Mouse (Mus musculus): ENCODE data around the gene Tesk1. TPM values are rescaled to one million over a fixed set of nuclear protein-coding genes. Genes with fewer than 3 reads are reported as not detected.
A peak's percentile ranks its signal among the peaks of the same experiment; 100 is the strongest.

Tesk1 gene
- polyA plus RNA-seq, 1 experiment, result 77.0 TPM

DNA sequence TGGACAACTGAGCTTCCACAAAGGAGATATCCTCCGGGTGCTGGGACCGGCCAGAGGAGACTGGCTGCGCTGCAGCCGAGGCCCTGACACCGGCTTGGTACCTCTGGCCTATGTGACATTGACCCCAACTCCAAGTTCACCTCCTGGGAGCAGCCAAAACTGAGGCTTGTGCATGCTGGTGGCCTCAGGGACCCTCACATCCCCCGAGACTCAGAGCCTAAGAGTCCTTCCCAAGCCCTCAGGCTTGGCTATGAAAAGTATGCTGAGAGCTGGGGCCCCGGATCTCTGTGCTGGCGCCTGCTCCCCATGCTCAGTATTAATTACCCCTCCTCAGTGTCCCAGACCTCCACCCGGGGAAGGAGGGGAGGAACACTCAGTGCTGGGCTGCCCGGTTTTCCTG lies 15.3 kb upstream of the Tesk1 start:
- H3K4me3 ChIP-seq (ENCODE audit: insufficient read depth, low read length), result no peak overlapping the region
- H3K27ac ChIP-seq (ENCODE audit: insufficient read depth, low read length), result no peak overlapping the region
- no peak for TF ChIP-seq CTCF (IDR thresholded peaks at IDR 0.05; ENCODE audit: extremely low read depth, insufficient read depth, low read length)
- TF ChIP-seq POLR2A (IDR thresholded peaks at IDR 0.05; ENCODE audit: extremely low read depth, insufficient read depth, low read length), result no peak
- no peaks in the 10 kb centered on the region for H3K4me1 ChIP-seq (ENCODE audit: control insufficient read depth, insufficient read depth, low read length)

DNA sequence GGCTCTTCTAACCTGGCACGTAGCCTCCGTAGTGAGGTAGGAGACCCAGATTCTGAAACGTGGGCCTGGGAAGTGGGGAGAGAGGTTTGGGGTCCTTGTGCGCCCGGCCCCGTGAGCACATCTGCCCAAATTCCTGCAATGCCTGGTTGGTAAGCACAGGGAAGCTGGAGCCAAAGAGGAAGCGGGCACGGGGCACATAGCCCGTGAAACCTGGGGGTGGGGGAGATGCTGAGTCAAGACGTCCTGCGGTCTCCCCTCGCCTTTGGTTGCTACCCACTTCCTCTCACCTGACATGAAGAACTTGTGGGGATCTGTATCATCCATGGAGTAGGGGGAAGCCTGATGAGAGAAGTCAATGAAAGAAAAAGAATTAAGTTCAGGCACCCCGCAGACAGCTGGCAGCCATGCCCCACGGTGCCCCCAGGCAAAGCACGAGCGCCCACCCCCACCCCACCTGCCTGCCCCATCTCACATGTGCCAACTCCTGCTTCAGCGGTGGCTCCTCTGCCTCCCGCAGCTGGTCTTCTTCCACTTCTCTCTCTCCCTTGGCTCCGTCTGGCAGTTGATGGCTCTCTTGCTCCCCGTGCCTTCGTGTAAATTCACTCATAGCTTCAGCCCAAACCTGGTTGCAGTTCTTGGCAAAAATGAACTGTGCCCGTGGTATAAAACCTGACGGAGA lies 14.1 kb upstream of the Tesk1 start:
- H3K4me1 ChIP-seq (ENCODE audit: control insufficient read depth, insufficient read depth, low read length), result no peaks in the 10 kb centered on the region
- TF ChIP-seq CTCF (IDR thresholded peaks at IDR 0.05; ENCODE audit: extremely low read depth, insufficient read depth, low read length) (no peak), POLR2A (IDR thresholded peaks at IDR 0.05; ENCODE audit: extremely low read depth, insufficient read depth, low read length) (no peak)
- no peak overlapping the region for H3K27ac ChIP-seq (ENCODE audit: insufficient read depth, low read length)
- no peak overlapping the region for H3K4me3 ChIP-seq (ENCODE audit: insufficient read depth, low read length)

DNA sequence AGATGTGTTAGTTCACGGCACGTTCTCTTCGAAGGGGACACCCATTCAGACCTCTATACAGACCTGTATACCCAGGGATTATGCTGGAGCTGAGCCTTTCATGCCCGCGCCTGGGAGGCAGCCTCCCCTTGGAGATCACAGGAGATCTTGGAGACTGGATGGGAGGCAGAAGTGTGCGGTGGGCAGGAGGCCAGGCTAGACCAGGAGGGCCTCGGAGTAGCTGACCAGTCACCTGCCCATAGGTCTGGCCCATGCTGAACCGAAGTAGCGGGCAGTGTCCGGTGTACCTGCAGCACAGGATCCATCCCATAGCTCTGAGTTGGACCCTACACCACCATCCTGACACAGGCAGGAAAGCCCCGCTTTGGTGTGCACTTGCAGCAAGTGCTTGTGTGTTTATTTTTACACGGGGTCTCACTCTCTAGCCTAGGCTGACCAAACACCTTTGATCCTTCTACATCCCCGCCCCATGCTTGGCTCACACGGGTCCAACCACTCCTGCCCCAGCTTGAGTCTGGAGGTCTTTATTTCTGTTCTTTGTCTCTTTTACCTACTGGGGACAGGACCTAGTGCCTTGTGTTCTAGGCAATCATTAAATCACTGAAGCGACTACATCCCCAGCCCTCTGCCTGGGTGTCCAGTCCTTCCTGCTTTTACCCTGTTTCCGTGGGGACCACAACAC lies 13.4 kb upstream of the Tesk1 start:
- H3K4me3 ChIP-seq (ENCODE audit: insufficient read depth, low read length), result no peak overlapping the region
- TF ChIP-seq POLR2A (IDR thresholded peaks at IDR 0.05; ENCODE audit: extremely low read depth, insufficient read depth, low read length), result no peak
- TF ChIP-seq CTCF (IDR thresholded peaks at IDR 0.05; ENCODE audit: extremely low read depth, insufficient read depth, low read length), result no peak
- no peak overlapping the region for H3K27ac ChIP-seq (ENCODE audit: insufficient read depth, low read length)
- no peaks in the 10 kb centered on the region for H3K4me1 ChIP-seq (ENCODE audit: control insufficient read depth, insufficient read depth, low read length)

DNA sequence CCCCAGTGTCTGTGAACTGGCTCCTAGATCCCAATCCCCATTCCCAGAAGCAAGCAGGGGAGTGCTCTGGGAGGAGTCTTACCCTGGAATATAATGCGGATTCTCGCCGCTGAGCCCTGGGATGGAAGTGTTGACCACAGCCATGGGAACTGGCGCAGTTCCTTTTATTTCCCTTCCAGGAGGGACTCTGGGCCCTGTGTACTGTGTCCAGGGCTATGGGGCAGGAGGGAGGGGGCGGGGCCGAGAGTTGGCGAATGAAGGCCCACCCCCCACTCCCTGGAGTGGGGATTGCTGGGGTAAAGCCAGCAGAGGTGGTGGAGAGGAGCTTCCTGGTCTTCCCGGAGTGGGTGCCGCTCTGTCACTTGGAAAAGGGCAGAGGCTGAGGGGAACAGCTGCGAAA lies 12.8 kb upstream of the Tesk1 start, which contains the start of gene Fam166b:
TSS of gene Fam166b (minus strand) at position 189 of the 400 bp plus-strand sequence.
- no peaks in the 10 kb centered on the region for H3K4me1 ChIP-seq (ENCODE audit: control insufficient read depth, insufficient read depth, low read length)
- TF ChIP-seq POLR2A (IDR thresholded peaks at IDR 0.05; ENCODE audit: extremely low read depth, insufficient read depth, low read length), result no peak
- no peak for TF ChIP-seq CTCF (IDR thresholded peaks at IDR 0.05; ENCODE audit: extremely low read depth, insufficient read depth, low read length)
- no peak within 1 kb of the TSS for H3K4me3 ChIP-seq (ENCODE audit: insufficient read depth, low read length)
- H3K27ac ChIP-seq (ENCODE audit: insufficient read depth, low read length), result no peak within 1 kb of the TSS

DNA sequence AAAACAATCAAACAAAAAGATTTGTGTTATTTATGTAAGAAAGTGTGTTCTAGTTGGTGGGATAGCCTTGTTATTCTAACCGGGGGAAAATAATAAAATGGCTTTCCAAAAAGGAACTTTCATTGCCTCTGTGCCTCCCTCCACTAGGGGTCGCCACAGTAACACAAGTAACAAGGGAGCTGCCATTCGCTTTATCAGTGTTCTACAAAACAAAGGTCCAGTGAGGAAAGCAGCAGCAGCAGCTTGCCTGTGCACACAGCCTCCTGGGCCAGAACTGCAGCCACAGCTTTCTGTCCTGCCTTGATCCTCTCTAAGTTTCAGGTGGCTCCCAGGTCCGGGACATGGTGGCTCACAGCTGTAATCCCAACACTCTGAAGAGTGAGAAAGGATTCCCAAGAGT lies 10.0 kb upstream of the Tesk1 start:
- Histone ChIP-seq H3K27ac (ENCODE audit: insufficient read depth, low read length) (no peak overlapping the region), H3K4me1 (ENCODE audit: control insufficient read depth, insufficient read depth, low read length) (no peaks in the 10 kb centered on the region), H3K4me3 (ENCODE audit: insufficient read depth, low read length) (no peak overlapping the region)
- peak; percentile 92 for TF ChIP-seq CTCF (IDR thresholded peaks at IDR 0.05; ENCODE audit: extremely low read depth, insufficient read depth, low read length)
- TF ChIP-seq POLR2A (IDR thresholded peaks at IDR 0.05; ENCODE audit: extremely low read depth, insufficient read depth, low read length), result no peak

DNA sequence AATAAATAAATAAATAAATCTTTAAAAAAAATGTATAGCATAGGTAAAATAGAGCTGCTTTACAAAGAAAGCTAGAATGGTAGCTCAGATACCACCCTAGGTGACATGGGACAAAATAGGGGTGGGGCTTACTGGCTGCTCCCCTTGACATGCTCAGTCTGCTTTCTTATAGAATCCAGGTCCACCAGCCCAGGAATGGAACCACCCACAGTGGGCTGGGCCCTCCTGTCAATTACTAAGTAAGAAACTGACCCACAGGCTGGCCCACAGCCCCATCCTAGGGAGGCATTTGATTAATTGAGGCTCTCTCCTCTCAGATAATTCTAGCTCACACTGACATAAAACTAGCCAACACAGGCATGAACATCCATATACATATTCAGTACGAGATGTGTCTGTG lies 8.9 kb upstream of the Tesk1 start:
- Histone ChIP-seq H3K4me3 (ENCODE audit: insufficient read depth, low read length) (no peak overlapping the region), H3K27ac (ENCODE audit: insufficient read depth, low read length) (no peak overlapping the region), H3K4me1 (ENCODE audit: control insufficient read depth, insufficient read depth, low read length) (no peaks in the 10 kb centered on the region)
- TF ChIP-seq CTCF (IDR thresholded peaks at IDR 0.05; ENCODE audit: extremely low read depth, insufficient read depth, low read length) (no peak), POLR2A (IDR thresholded peaks at IDR 0.05; ENCODE audit: extremely low read depth, insufficient read depth, low read length) (no peak)

DNA sequence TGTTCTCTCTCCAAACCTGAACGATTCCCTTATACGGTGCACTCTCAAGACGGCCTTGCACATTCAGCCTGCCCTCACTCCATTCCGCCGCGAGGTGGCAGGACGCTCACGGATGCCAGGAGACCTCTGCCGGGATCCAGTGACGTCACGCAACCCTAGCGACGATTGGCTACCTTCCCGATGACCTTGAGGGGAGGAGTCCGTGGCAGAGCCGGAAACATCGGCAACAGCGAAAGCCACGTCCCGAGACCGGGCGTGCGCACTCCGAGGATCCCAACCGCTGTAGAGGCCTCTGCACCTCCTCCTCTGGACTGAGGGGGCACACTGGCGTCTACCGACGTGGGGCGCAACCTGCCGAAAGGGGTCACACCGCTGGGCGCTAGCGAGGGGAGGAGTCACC lies 305 bp downstream of the Tesk1 start:
- H3K4me3 ChIP-seq (ENCODE audit: insufficient read depth, low read length), result peak overlapping the region; percentile 61
- H3K27ac ChIP-seq (ENCODE audit: insufficient read depth, low read length), result peak overlapping the region; percentile 78
- H3K4me1 ChIP-seq (ENCODE audit: control insufficient read depth, insufficient read depth, low read length), result no peaks in the 10 kb centered on the region
- TF ChIP-seq POLR2A (IDR thresholded peaks at IDR 0.05; ENCODE audit: extremely low read depth, insufficient read depth, low read length), result peak; percentile 96
- TF ChIP-seq CTCF (IDR thresholded peaks at IDR 0.05; ENCODE audit: extremely low read depth, insufficient read depth, low read length), result peak; percentile 93

DNA sequence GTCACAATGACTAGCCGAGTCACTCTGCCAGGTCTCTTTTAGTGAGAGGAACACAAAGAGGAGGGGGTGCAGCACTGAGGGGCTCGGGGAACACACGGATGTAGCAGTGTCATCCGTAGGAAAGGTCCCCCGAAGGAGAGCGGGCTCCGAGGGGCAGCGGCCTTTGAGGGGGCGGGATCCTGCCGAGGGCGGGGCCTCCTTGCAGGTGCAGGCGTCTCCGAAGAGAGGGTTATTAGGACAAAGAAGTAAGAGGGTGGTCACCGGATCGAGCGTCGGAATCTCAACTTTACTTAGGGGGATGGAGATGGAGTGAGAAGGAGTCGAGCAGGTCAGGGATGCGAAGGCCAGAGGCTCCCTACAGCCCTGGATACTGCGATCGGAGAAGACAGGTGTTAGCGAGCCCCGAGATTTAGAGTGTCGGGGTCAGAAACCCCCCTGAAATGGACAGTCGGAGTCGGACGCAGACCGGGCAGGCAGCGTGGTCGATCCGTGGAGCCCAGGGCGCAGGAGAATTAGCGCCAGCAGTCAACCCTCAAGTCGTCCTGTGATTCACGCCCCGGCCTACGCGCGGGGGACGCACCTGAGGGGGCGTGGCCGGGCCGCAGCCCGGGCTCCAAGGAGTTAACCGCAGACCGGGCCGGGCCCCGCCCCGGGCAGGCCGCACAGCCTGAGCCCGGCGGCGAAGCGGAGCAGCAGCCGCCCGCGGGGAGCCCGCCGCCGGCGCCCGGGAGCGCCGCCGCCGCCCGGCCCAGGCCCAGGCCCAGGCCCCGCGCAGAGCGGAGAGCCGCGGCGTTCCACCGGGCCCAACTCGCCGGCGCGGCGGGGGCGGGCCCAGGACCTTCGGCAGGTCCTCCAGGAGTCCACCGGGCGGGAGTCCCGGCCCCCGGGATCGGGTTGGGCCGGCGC lies 970 bp downstream of the Tesk1 start:
- no peaks in the 10 kb centered on the region for H3K4me1 ChIP-seq (ENCODE audit: control insufficient read depth, insufficient read depth, low read length)
- no peak for TF ChIP-seq CTCF (IDR thresholded peaks at IDR 0.05; ENCODE audit: extremely low read depth, insufficient read depth, low read length)
- peak; percentile 22; the same call in 1 of the 2 replicates for TF ChIP-seq POLR2A (IDR thresholded peaks at IDR 0.05; ENCODE audit: extremely low read depth, insufficient read depth, low read length)
- H3K27ac ChIP-seq (ENCODE audit: insufficient read depth, low read length), result peak overlapping the region; percentile 78
- peak overlapping the region; percentile 61 for H3K4me3 ChIP-seq (ENCODE audit: insufficient read depth, low read length)

DNA sequence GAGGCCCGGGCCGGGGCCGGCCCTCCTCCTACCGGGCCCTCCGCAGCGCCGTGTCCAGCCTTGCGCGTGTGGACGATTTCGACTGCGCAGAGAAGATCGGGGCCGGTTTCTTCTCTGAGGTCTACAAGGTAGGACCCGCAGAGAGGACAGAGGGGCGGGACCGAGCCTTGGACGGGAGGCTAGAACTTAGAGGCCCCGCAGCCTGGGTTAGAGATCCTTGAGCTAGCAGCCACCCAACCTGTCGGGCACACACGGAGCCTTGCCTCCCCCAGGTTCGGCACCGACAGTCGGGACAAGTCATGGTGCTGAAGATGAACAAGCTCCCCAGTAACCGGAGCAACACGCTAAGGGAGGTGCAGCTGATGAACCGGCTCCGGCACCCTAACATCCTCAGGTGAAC lies 1.8 kb downstream of the Tesk1 start:
- Histone ChIP-seq H3K4me3 (ENCODE audit: insufficient read depth, low read length) (peak overlapping the region; percentile 61), H3K4me1 (ENCODE audit: control insufficient read depth, insufficient read depth, low read length) (no peaks in the 10 kb centered on the region), H3K27ac (ENCODE audit: insufficient read depth, low read length) (no peak overlapping the region)
- TF ChIP-seq CTCF (IDR thresholded peaks at IDR 0.05; ENCODE audit: extremely low read depth, insufficient read depth, low read length), result no peak
- TF ChIP-seq POLR2A (IDR thresholded peaks at IDR 0.05; ENCODE audit: extremely low read depth, insufficient read depth, low read length), result no peak
